Mouse (Mus musculus) right cerebral cortex, adult 2 months (tissue): ENCODE measurements around the gene Mrps7.

ENCODE experiments used
- DNase-seq, 2 experiments: peaks; one replicate each; pipeline ENCODE4 v3.0.0; 2021 to 2022; ENCODE audit warnings: low spot score in 2 of 2

The Mrps7 gene

DNA sequence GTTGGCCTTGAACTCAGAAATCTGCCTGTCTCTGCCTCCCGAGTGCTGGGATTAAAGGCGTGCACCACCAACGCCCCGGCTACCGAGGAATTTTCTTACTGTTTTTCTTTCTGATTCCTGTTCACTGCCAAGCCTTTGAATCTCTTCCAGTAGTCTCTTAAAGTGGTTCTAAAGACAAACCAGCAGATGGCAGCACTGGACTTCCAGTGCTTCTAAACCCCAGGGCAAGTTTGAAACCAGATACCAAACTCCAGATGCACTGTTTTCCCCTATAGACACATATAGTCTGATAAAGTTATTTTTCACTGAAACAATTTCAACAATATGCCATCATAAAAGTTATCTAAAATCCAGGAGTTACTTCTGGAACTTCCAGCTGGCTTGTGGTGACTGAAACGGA, 43.7 kb downstream of the Mrps7 start:
- DNase-seq, result peak in 1 of 2 experiments; percentile 67

DNA sequence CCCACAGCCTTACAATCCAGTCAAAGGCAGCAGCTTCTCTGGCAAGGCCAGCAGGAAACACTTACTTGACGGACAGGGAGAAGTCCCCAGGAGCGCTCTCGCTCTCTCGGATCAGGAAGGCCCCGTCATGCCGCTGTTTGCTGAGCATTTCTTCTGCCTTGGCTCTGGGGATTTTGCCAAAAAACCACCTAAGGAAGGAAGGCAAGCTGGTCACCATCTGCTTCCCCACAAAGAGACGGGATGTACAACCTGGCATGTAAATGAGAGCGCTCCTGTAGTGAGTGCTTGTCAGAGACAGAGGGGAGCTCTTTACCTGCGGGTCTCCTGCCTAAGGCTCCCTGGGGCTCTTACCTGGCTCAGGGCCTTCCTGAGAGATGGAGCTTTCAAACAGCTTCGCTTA, 46.0 kb downstream of the Mrps7 start:
- DNase-seq, result peak; percentile 54 to 67

DNA sequence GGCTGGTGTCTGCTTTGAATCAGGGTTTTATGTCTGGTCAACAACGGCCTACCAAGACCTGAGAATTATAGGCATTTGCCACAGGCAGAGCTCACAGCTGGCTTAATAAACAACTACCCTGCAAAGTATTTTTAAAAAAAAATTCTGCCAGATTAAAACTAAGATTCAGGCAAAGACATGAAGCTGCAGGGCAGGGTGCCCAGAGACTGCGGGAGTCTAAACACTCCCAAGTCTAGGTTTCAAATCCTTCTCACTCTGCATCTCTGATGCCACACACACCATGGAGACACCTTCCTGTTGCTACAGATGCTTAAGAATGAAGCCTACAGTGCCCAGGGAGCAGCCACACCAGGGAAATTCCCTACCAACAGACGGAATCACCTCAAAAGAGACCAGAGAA, 48.0 kb downstream of the Mrps7 start:
- no peak for DNase-seq

DNA sequence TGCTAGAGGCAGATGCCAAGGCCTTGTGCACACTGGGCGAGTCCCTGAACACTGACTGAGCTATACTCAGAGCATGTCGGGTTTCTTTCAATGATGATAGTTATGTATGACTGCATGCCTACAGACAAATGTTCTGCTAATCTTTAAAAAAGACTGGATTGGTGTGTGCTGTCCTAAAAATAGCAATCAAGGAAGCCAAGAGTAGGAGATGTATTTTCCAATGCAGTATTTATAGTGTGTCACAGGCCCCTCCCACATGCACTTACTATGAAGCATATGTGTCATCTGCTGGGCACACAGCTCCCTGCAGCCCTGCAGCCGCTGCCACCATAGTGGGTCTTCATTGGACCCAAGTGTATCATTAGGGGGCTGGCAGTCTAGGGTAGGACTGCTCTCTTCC, 49.5 kb downstream of the Mrps7 start:
- peak; percentile 48 to 49 for DNase-seq

DNA sequence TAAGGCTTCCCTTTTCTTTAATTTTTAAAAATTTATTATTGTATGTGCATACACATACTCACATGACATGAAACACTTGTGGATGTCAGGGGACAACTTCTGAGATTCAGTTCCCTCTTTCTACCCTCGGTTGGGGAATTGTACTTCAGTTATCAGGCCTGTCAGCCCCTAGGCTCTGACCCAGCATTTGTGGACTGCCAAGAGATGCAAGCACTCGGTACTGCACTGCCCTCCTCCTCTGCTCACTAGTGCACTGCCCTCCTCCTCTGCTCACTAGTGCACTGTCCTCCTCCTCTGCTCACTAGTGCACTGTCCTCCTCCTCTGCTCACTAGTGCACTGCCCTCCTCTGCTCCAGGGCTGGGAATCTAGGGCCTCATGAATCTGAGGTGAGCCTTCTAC, 50.4 kb downstream of the Mrps7 start:
- no peak for DNase-seq
